Mouse (Mus musculus): Measurements from ENCODE around the gene Hcls1. TPM values are rescaled to one million over a fixed set of nuclear protein-coding genes. Genes with fewer than 3 reads are reported as not detected.

Hcls1 gene
- total RNA-seq, 2 experiments from 2014 or later = 6.3 to 7.0 TPM

- DNase-seq = no peak
Observed at GRCm38 (mm10) chr16:36930231-36931136, 4.3 kb upstream of the Hcls1 start.

GRCm38 (mm10) chr16:36931381-36931780 is 3.4 kb upstream of the Hcls1 start:
- DNase-seq = no peak

- no peak for DNase-seq
Observed at GRCm38 (mm10) chr16:36931976-36932375, 2.8 kb upstream of the Hcls1 start.

GRCm38 (mm10) chr16:36932546-36932945 is 2.2 kb upstream of the Hcls1 start:
- no peak for DNase-seq

- DNase-seq = no peak
Observed at GRCm38 (mm10) chr16:36934131-36934840, 497 bp upstream of the Hcls1 start.

- DNase-seq = no peak
Observed at GRCm38 (mm10) chr16:36935814-36936213, 1.0 kb downstream of the Hcls1 start.

- DNase-seq = no peak
Observed at GRCm38 (mm10) chr16:36941137-36941727, 6.4 kb downstream of the Hcls1 start.

GRCm38 (mm10) chr16:36941895-36942294 is 7.1 kb downstream of the Hcls1 start:
- DNase-seq = no peak

GRCm38 (mm10) chr16:36943591-36943990 is 8.8 kb downstream of the Hcls1 start:
- no peak for DNase-seq

GRCm38 (mm10) chr16:36944895-36945424 is 10.2 kb downstream of the Hcls1 start:
- DNase-seq = peak; percentile 44

GRCm38 (mm10) chr16:36946459-36947159 is 11.8 kb downstream of the Hcls1 start:
- no peak for DNase-seq

GRCm38 (mm10) chr16:36947646-36948197 is 12.9 kb downstream of the Hcls1 start:
- DNase-seq = no peak

- no peak for DNase-seq
Observed at GRCm38 (mm10) chr16:36949614-36950336, 15.0 kb downstream of the Hcls1 start.

GRCm38 (mm10) chr16:36951029-36951428 is 16.2 kb downstream of the Hcls1 start:
- no peak for DNase-seq

GRCm38 (mm10) chr16:36955106-36955505 is 20.3 kb downstream of the Hcls1 start:
- DNase-seq = no peak

GRCm38 (mm10) chr16:36963415-36963814 is 28.6 kb downstream of the Hcls1 start:
- no peak for DNase-seq

- no peak for DNase-seq
Observed at GRCm38 (mm10) chr16:36979127-36979526, 44.3 kb downstream of the Hcls1 start.

- no peak for DNase-seq
Observed at GRCm38 (mm10) chr16:36983796-36984195, 49.0 kb downstream of the Hcls1 start.

- no peak for DNase-seq
Observed at GRCm38 (mm10) chr16:36985636-36986042, 50.9 kb downstream of the Hcls1 start.

- DNase-seq = no peak
Observed at GRCm38 (mm10) chr16:36987399-36987798, 52.6 kb downstream of the Hcls1 start.

GRCm38 (mm10) chr16:36988066-36988465 is 53.3 kb downstream of the Hcls1 start:
- DNase-seq = no peak

Measured in gastrocnemius, postnatal 10 days (tissue).